19 mouse cellular contexts compared by ENCODE assay signal in the genomic region with DNA sequence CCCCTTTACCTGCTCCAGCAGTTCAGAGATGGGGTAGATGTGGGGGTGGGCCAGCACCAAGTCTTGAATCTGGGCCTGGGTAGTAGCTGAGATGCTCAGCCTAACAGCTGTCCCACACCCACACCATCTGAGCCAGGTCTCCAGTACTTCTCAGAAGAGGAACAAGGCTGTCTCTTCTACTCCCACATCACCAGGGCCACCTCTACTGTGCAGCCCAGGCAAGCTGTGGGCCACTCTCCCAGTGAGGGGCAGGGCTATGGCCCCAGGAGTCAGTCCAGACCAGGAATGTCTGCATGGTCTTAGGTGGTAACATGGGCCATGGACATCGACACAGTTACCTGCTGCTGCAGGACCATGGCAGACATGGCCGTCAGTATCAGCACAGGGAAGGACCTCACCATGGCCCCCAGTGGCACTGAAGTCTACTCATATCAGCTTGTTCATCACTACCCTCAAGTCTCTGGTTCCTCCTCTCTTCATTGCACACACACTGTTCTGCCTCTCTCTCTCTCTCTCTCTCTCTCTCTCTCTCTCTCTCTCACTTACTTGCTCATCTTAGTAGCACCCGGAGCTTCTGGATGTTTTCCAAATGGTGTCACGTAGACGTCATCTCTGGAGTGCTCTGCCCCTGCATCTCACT. TPM values are rescaled to one million over a fixed set of nuclear protein-coding genes. Genes with fewer than 3 reads are reported as not detected.
DNase-seq lines count a peak whose midpoint lies in the region; ATAC-seq lines count a peak whose summit lies in the region.
"Had no signal": no experiment of that assay in that cellular context is flagged by ENCODE, and none has a peak within 500 bp of the region (broad histone marks: within the 10 kb centered on the region; RNA-seq: fewer than 3 reads in every experiment).

No protein-coding gene starts in this region.

- 0 out of 2 replicates have a peak, but pooled peaks have one; percentile 25 for ATAC-seq in heart, embryonic 12.5 days (ENCODE audit: insufficient number of reproducible peaks, low FRiP score)
- peak; percentile 39; the same call in 1 of the 2 replicates for ATAC-seq in liver, embryonic 15.5 days (ENCODE audit: insufficient read depth)
- ATAC-seq in stomach, embryonic 14.5 days (ENCODE audit: insufficient number of reproducible peaks, insufficient read depth, low FRiP score, low read depth): peak; percentile 46; the same call in 1 of the 2 replicates
- ATAC-seq: forebrain, embryonic 15.5 days; midbrain, embryonic 15.5 days had no signal

- DNase-seq in heart, postnatal 10 days: no peak
- peak; percentile 76 for DNase-seq in MEL-GATA-1-ER (ENCODE audit: extremely low read depth, low read depth)
- no peak for DNase-seq in right cerebral cortex, postnatal 4 days
- DNase-seq in layer of hippocampus, postnatal 14 days (ENCODE audit: low spot score in 2 of 2): no peak
- DNase-seq in gastrocnemius, postnatal 10 days: no peak
- DNase-seq: adrenal gland, postnatal 36 days; cerebellum, postnatal 25 days; layer of hippocampus, postnatal 36 days; left cerebral cortex, postnatal 4 days; lung, adult 18-20 months; lung, postnatal 4 days; right cerebral cortex, adult 18-20 months; thymus, postnatal 36 days had no signal

- no peaks in the 10 kb centered on the region for H3K9me3 ChIP-seq in heart, embryonic 12.5 days (replicated peaks)
- no peaks in the 10 kb centered on the region for H3K9me3 ChIP-seq in liver, embryonic 15.5 days (replicated peaks)
- H3K9me3 ChIP-seq in stomach, embryonic 14.5 days (ENCODE audit: control insufficient read depth, low read depth, low read length): no peaks in the 10 kb centered on the region
- H3K9me3 ChIP-seq: forebrain, embryonic 15.5 days; hindbrain, embryonic 10.5 days; midbrain, embryonic 15.5 days had no signal

- H3K36me3 ChIP-seq in heart, embryonic 12.5 days: no peaks in the 10 kb centered on the region
- H3K36me3 ChIP-seq in liver, embryonic 15.5 days (replicated peaks): no peaks in the 10 kb centered on the region
- no peaks in the 10 kb centered on the region for H3K36me3 ChIP-seq in stomach, embryonic 14.5 days (ENCODE audit: control insufficient read depth, insufficient read depth, low read length)
- H3K36me3 ChIP-seq: forebrain, embryonic 15.5 days; hindbrain, embryonic 10.5 days; midbrain, embryonic 15.5 days had no signal

- no peaks in the 10 kb centered on the region for H3K27me3 ChIP-seq in heart, embryonic 12.5 days (replicated peaks)
- H3K27me3 ChIP-seq in liver, embryonic 15.5 days: no peaks in the 10 kb centered on the region
- H3K27me3 ChIP-seq in stomach, embryonic 14.5 days (ENCODE audit: control insufficient read depth, insufficient read depth, low read length): no peaks in the 10 kb centered on the region
- H3K27me3 ChIP-seq: forebrain, embryonic 15.5 days; midbrain, embryonic 15.5 days had no signal

- H3K9ac ChIP-seq in heart, embryonic 12.5 days: no peak overlapping the region
- H3K9ac ChIP-seq in liver, embryonic 15.5 days: no peak overlapping the region
- no peak overlapping the region for H3K9ac ChIP-seq in stomach, embryonic 14.5 days (replicated peaks; ENCODE audit: low read depth, low read length)
- H3K9ac ChIP-seq: forebrain, embryonic 15.5 days; midbrain, embryonic 15.5 days had no signal

- peaks cover 6% of the 10 kb centered on the region; the same call in 1 of the 2 replicates for H3K4me1 ChIP-seq in heart, embryonic 12.5 days (replicated peaks)
- H3K4me1 ChIP-seq in liver, embryonic 15.5 days (replicated peaks): peaks cover 22% of the 10 kb centered on the region
- no peaks in the 10 kb centered on the region for H3K4me1 ChIP-seq in stomach, embryonic 14.5 days (ENCODE audit: control insufficient read depth, insufficient read depth, low read length)
- H3K4me1 ChIP-seq: forebrain, embryonic 15.5 days; hindbrain, embryonic 10.5 days; midbrain, embryonic 15.5 days had no signal

- no peak overlapping the region for H3K4me3 ChIP-seq in heart, embryonic 12.5 days
- H3K4me3 ChIP-seq in liver, embryonic 15.5 days (replicated peaks): no peak overlapping the region
- H3K4me3 ChIP-seq in stomach, embryonic 14.5 days (ENCODE audit: low read depth, low read length): no peak overlapping the region
- H3K4me3 ChIP-seq: forebrain, embryonic 15.5 days; hindbrain, embryonic 10.5 days; midbrain, embryonic 15.5 days had no signal

- 76% methylated on average over 5 of the region's 5 CpGs for WGBS in heart, embryonic 12.5 days
- WGBS in liver, embryonic 15.5 days (ENCODE audit: insufficient replicate concordance): 33% methylated on average over 5 of the region's 5 CpGs
- WGBS in stomach, embryonic 14.5 days: 80% methylated on average over 5 of the region's 5 CpGs

- intact Hi-C loops in heart, postnatal 10 days (cut with DNase I): no loop called here

- H3K4me2 ChIP-seq in heart, embryonic 12.5 days: no peak overlapping the region
- peak overlapping the region; percentile 6; the same call in 1 of the 2 replicates for H3K4me2 ChIP-seq in liver, embryonic 15.5 days
- no peak overlapping the region for H3K4me2 ChIP-seq in stomach, embryonic 14.5 days (replicated peaks; ENCODE audit: low read depth, low read length)
- H3K4me2 ChIP-seq: forebrain, embryonic 15.5 days; midbrain, embryonic 15.5 days had no signal

- H3K27ac ChIP-seq in heart, embryonic 12.5 days (ENCODE audit: poor library complexity, severe bottlenecking): no peak overlapping the region
- H3K27ac ChIP-seq in liver, embryonic 15.5 days (replicated peaks): peak overlapping the region; percentile 79
- no peak overlapping the region for H3K27ac ChIP-seq in stomach, embryonic 14.5 days (ENCODE audit: low read length)
- H3K27ac ChIP-seq: forebrain, embryonic 15.5 days; hindbrain, embryonic 10.5 days; midbrain, embryonic 15.5 days had no signal

RNA-seq across cellular contexts. Expression of gene Pon2, which starts 15.8 kb away (rescaled TPM):
- polyA plus RNA-seq in heart, embryonic 12.5 days (2016; fragmentation: Nextera tagmentation; extraction: Ambion mirVana): 38.5 and 39.9 TPM in 2 replicates
- 10 to 100 TPM; 26.7 to 27.3 TPM for total RNA-seq in heart, postnatal 10 days (2021)
- 48.2 and 52.1 TPM in 2 replicates for polyA plus RNA-seq in liver, embryonic 15.5 days (2015; fragmentation: Nextera tagmentation; extraction: Ambion mirVana)
- polyA plus RNA-seq in stomach, embryonic 14.5 days (2014; fragmentation: Nextera tagmentation; extraction: Ambion mirVana): 50.8 and 56.5 TPM in 2 replicates
- total RNA-seq in layer of hippocampus, postnatal 14 days (2021): 10 to 100 TPM; 25.0 to 25.4 TPM
- total RNA-seq in gastrocnemius, postnatal 10 days (2021): 10 to 100 TPM; 15.7 to 18.9 TPM

RNA-seq across cellular contexts. Expression of gene Pon3, which starts 58.0 kb away (rescaled TPM):
- polyA plus RNA-seq in heart, embryonic 12.5 days (2016; fragmentation: Nextera tagmentation; extraction: Ambion mirVana): 35.5 and 38.5 TPM in 2 replicates
- total RNA-seq in heart, postnatal 10 days (2021): 10 to 100 TPM; 26.1 to 28.3 TPM
- 20.6 and 23.0 TPM in 2 replicates for polyA plus RNA-seq in liver, embryonic 15.5 days (2015; fragmentation: Nextera tagmentation; extraction: Ambion mirVana)
- polyA plus RNA-seq in stomach, embryonic 14.5 days (2014; fragmentation: Nextera tagmentation; extraction: Ambion mirVana): 16.3 and 20.1 TPM in 2 replicates
- 1 to 10 TPM; 1.1 to 4.5 TPM for total RNA-seq in layer of hippocampus, postnatal 14 days (2021)
- total RNA-seq in gastrocnemius, postnatal 10 days (2021): 10 to 100 TPM; 17.0 to 24.2 TPM
